Mouse (Mus musculus): ENCODE data around the gene Rnf182.

GRCm38 (mm10) chr13:43677159-43677882, 61.8 kb downstream of the Rnf182 start:
- TF ChIP-seq CTCF (IDR thresholded peaks at IDR 0.05; ENCODE audit: low read depth, low read length) = no peak
- no peak for TF ChIP-seq POLR2A (IDR thresholded peaks at IDR 0.05; ENCODE audit: extremely low read depth, insufficient read depth, low read length)
